Mouse (Mus musculus): ENCODE results near the gene Msh5.
A peak's percentile ranks its signal among the peaks of the same experiment; 100 is the strongest.
"Not testable (repeated sequence)": the region's sequence is repeated elsewhere in the genome, so short reads cannot be mapped to it uniquely, and the experiment has no call there.

Gene Msh5

GRCm38 (mm10) chr17:35047688-35048087, 1.1 kb upstream of the Msh5 start:
- DNase-seq: no peak

GRCm38 (mm10) chr17:35045807-35046680, 501 bp downstream of the Msh5 start:
- DNase-seq: no peak

GRCm38 (mm10) chr17:35044904-35045806, 1.4 kb downstream of the Msh5 start:
- no peak for DNase-seq

GRCm38 (mm10) chr17:35043794-35044193, 2.8 kb downstream of the Msh5 start:
- no peak for DNase-seq

GRCm38 (mm10) chr17:35039121-35039873, 7.2 kb downstream of the Msh5 start:
- DNase-seq: no peak

GRCm38 (mm10) chr17:35034896-35035295, 11.6 kb downstream of the Msh5 start:
- no peak for DNase-seq

- DNase-seq: not testable (repeated sequence)
Measured at GRCm38 (mm10) chr17:35033703-35034102, 12.8 kb downstream of the Msh5 start.

GRCm38 (mm10) chr17:35032323-35032870, 14.1 kb downstream of the Msh5 start:
- DNase-seq: no peak

- no peak for DNase-seq
Measured at GRCm38 (mm10) chr17:35031880-35032279, 14.7 kb downstream of the Msh5 start.

- DNase-seq: no peak
Measured at GRCm38 (mm10) chr17:35031272-35031671, 15.3 kb downstream of the Msh5 start.

GRCm38 (mm10) chr17:35029691-35030532, 16.6 kb downstream of the Msh5 start:
- no peak for DNase-seq

GRCm38 (mm10) chr17:35028315-35028714, 18.2 kb downstream of the Msh5 start:
- DNase-seq: no peak

GRCm38 (mm10) chr17:35027277-35028068, 19.1 kb downstream of the Msh5 start, which contains the start of gene Sapcd1:
TSS of gene Sapcd1 (minus strand) at chr17:35028016.
- DNase-seq: peak; percentile 49

GRCm38 (mm10) chr17:35026206-35026605, 20.3 kb downstream of the Msh5 start:
- DNase-seq: no peak

- DNase-seq: no peak
Measured at GRCm38 (mm10) chr17:35024691-35025488, 21.7 kb downstream of the Msh5 start.

- no peak for DNase-seq
Measured at GRCm38 (mm10) chr17:35024261-35024660, 22.3 kb downstream of the Msh5 start.

- DNase-seq: no peak
Measured at GRCm38 (mm10) chr17:35023756-35024155, 22.8 kb downstream of the Msh5 start.

- DNase-seq: no peak
Measured at GRCm38 (mm10) chr17:35023221-35023620, 23.3 kb downstream of the Msh5 start.

- DNase-seq: no peak
Measured at GRCm38 (mm10) chr17:35022541-35023060, 23.9 kb downstream of the Msh5 start.

Measured in cerebellum, adult 11-12 months (tissue).